Mouse (Mus musculus) mature B cell (primary cell): ENCODE measurements around the gene Rgs2.

Experiments
- in situ Hi-C: fragments of 300-500 bp; cut with MboI; formaldehyde crosslinking; loops from 2 replicates; pipeline ENCODE4 v1.14.3; 2019

Gene Rgs2

DNA sequence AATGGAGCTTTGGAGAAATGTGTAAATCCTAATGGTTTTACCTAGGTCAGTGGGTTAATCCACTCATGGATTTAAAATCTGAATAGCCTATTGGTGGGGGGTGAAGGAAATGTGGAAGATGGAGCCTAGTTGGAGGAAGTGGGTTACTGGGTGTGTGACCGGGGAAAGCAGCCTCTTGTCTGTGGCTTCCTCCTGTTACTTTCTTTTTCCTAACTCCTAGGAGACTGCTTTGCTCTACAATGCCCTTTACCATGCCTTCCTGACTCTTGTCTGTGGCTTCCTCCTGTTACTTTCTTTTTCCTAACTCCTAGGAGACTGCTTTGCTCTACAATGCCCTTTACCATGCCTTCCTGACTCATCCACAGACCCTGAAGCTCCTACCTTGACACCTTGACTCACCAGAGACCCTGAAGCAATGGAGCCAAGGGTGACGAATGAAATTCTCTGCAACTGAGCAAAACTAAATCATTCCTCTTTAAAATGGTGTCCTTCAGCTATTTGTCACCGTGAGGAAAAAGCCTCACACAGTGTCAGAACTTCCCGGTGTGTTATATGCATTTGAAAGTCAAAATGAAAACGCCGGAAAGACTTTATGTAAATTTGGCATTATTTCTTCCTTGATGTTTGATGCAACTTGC is 18.9 kb downstream of the Rgs2 start:
- in situ Hi-C loops: no loop called here

- in situ Hi-C loops: no loop called here
Observed at GRCm38 (mm10) chr1:143982765-143983312, 21.1 kb downstream of the Rgs2 start.

DNA sequence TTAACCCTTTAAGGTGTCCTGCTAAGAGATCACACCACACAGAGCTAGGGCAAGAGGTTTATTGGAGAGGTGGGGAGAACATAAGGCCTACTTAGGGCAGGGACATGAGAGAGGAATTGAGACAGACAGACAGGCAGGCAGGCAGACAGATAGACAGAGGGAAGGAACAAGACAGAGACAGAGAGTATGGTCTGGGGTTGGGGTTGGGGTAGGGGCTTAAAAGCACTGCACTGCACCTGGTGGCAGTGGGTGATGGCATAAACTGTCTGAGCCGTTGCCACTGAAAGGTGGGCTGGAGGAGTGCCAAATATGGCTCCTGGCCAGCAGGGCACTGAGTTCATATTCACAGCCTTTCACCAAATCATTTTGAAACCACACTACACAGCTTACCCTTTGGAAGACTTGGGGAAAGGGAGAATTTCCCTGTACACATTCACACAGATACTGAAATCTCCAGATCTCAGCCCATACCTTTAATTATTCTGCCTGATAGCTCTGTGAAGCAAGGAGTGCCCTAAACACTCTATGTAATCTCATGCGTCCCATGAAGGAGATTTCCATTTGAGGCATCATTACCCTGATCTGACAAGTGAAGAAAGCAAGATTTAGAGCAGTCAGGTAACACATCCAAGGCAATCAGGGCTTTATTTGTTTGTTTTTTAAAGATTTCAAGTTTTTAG is 21.7 kb downstream of the Rgs2 start:
- in situ Hi-C loops: no loop called here

- in situ Hi-C loops: no loop called here
Observed at GRCm38 (mm10) chr1:143980811-143981210, 23.1 kb downstream of the Rgs2 start.

- in situ Hi-C loops: no loop called here
Observed at GRCm38 (mm10) chr1:143974637-143975036, 29.3 kb downstream of the Rgs2 start.

GRCm38 (mm10) chr1:143962301-143962700 is 41.7 kb downstream of the Rgs2 start:
- in situ Hi-C loops: no loop called here

DNA sequence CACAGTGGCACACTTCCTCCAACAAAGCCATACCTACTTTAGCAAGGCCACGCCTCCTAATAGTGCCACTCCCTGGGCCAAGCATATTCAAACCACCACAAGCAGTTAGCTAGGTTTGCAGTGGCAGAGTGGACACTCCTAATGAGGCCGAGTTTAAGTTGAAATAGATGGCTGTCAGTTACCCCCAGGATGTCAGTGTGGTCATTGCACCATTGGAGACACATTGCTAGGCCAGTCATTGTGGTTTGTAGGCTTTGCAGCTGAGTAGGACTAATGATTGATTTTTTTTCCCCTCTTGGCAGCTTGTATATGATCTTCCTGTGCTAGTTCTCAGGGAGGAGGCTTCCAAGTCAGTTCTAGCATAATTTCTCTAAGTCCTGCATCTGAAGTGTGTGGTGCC is 43.6 kb downstream of the Rgs2 start:
- in situ Hi-C loops: no loop called here

- in situ Hi-C loops: no loop called here
Observed at GRCm38 (mm10) chr1:143956090-143956489, 47.9 kb downstream of the Rgs2 start.

DNA sequence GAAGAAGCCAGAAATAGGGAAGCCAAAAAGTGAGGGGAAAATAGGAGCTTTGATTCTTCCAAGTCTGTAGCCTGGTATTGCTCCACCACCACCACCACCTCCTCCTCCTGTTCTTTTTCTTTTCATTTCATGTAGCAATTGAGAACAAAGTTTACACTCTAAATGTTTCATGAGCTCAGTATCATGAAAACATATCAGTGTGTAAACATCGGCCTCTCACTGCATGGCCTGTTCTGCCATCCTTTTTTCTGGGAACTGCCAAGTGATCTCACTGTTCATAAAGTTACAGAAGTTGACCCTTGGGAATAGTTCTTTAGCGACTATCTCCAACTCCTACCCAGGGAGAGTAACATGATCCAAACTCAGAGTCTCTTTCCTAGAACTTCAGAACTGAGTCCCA is 51.1 kb downstream of the Rgs2 start:
- in situ Hi-C loops: no loop called here
